Mouse (Mus musculus): ENCODE results near the gene Olfr695. TPM values are rescaled to one million over a fixed set of nuclear protein-coding genes. Genes with fewer than 3 reads are reported as not detected.

Olfr695 gene
- polyA plus RNA-seq, 1 experiment from 2014 or later, result not detected

- Histone ChIP-seq H3K27me3 (replicated peaks) (no peaks in the 10 kb centered on the region), H3K9me3 (replicated peaks) (no peaks in the 10 kb centered on the region), H3K4me1 (replicated peaks) (no peaks in the 10 kb centered on the region), H3K36me3 (no peaks in the 10 kb centered on the region), H3K4me3 (no peak overlapping the region), H3K9ac (no peak overlapping the region), H3K4me2 (no peak overlapping the region), H3K27ac (ENCODE audit: poor library complexity, severe bottlenecking) (no peak overlapping the region)
- 56% methylated on average over 3 of the region's 3 CpGs for WGBS
- ATAC-seq (ENCODE audit: insufficient number of reproducible peaks, low FRiP score), result no peak
These were observed 23.2 kb downstream of the Olfr695 start for GRCm38 (mm10) chr7:106692976-106693375.

- Histone ChIP-seq H3K9ac (no peak within 1 kb of the TSS), H3K4me1 (replicated peaks) (no peaks in the 10 kb centered on the region), H3K4me3 (no peak within 1 kb of the TSS), H3K36me3 (no peaks in the 10 kb centered on the region), H3K27me3 (replicated peaks) (no peaks in the 10 kb centered on the region), H3K4me2 (no peak within 1 kb of the TSS), H3K27ac (ENCODE audit: poor library complexity, severe bottlenecking) (no peak within 1 kb of the TSS), H3K9me3 (replicated peaks) (no peaks in the 10 kb centered on the region)
- ATAC-seq (ENCODE audit: insufficient number of reproducible peaks, low FRiP score), result no peak
- WGBS, result 86% methylated on average over 1 of the region's 1 CpGs
These were observed 24.5 kb downstream of the Olfr695 start, which contains the start of gene Olfr694 for GRCm38 (mm10) chr7:106691714-106692113. TSS of gene Olfr694 (minus strand) at chr7:106691814.

GRCm38 (mm10) chr7:106685382-106685781, 30.8 kb downstream of the Olfr695 start:
- Histone ChIP-seq H3K27ac (ENCODE audit: poor library complexity, severe bottlenecking) (no peak overlapping the region), H3K36me3 (no peaks in the 10 kb centered on the region), H3K9me3 (replicated peaks) (no peaks in the 10 kb centered on the region), H3K27me3 (replicated peaks) (no peaks in the 10 kb centered on the region), H3K4me2 (no peak overlapping the region), H3K9ac (no peak overlapping the region), H3K4me1 (replicated peaks) (no peaks in the 10 kb centered on the region), H3K4me3 (no peak overlapping the region)
- 77% methylated on average over 2 of the region's 2 CpGs for WGBS
- ATAC-seq (ENCODE audit: insufficient number of reproducible peaks, low FRiP score), result no peak

GRCm38 (mm10) chr7:106680484-106680883, 35.7 kb downstream of the Olfr695 start, which contains the start of gene Olfr693:
TSS of gene Olfr693 (minus strand) at chr7:106680584.
- H3K4me2 ChIP-seq, result no peak within 1 kb of the TSS
- H3K36me3 ChIP-seq, result no peaks in the 10 kb centered on the region
- H3K27ac ChIP-seq (ENCODE audit: poor library complexity, severe bottlenecking), result no peak within 1 kb of the TSS
- H3K4me1 ChIP-seq (replicated peaks), result no peaks in the 10 kb centered on the region
- H3K4me3 ChIP-seq, result no peak within 1 kb of the TSS
- no peak within 1 kb of the TSS for H3K9ac ChIP-seq
- H3K9me3 ChIP-seq (replicated peaks), result no peaks in the 10 kb centered on the region
- ATAC-seq (ENCODE audit: insufficient number of reproducible peaks, low FRiP score), result no peak
- H3K27me3 ChIP-seq (replicated peaks), result no peaks in the 10 kb centered on the region

Other genes starting within 250 kb of the Olfr695 start
- not detected in 2 replicates for gene Olfr693, start 35.8 kb downstream of the Olfr695 start, polyA plus RNA-seq (2016; fragmentation: Nextera tagmentation; extraction: Ambion mirVana)
- gene Olfr694, start 24.6 kb downstream of the Olfr695 start, polyA plus RNA-seq (2016; fragmentation: Nextera tagmentation; extraction: Ambion mirVana), result not detected in 2 replicates
- not detected in 2 replicates for gene Olfr697, start 26.0 kb upstream of the Olfr695 start, polyA plus RNA-seq (2016; fragmentation: Nextera tagmentation; extraction: Ambion mirVana)
- gene Olfr698, start 39.0 kb upstream of the Olfr695 start, polyA plus RNA-seq (2016; fragmentation: Nextera tagmentation; extraction: Ambion mirVana), result not detected in 2 replicates
- gene Olfr699, start 76.8 kb upstream of the Olfr695 start, polyA plus RNA-seq (2016; fragmentation: Nextera tagmentation; extraction: Ambion mirVana), result not detected in 2 replicates
- not detected in 2 replicates for gene Olfr700, start 92.4 kb upstream of the Olfr695 start, polyA plus RNA-seq (2016; fragmentation: Nextera tagmentation; extraction: Ambion mirVana)
- not detected in 2 replicates for gene Olfr701, start 97.7 kb upstream of the Olfr695 start, polyA plus RNA-seq (2016; fragmentation: Nextera tagmentation; extraction: Ambion mirVana)
- not detected in 2 replicates for gene Olfr702, start 117.5 kb upstream of the Olfr695 start, polyA plus RNA-seq (2016; fragmentation: Nextera tagmentation; extraction: Ambion mirVana)
- not detected in 2 replicates for gene Olfr703, start 127.0 kb upstream of the Olfr695 start, polyA plus RNA-seq (2016; fragmentation: Nextera tagmentation; extraction: Ambion mirVana)
- not detected in 2 replicates for gene Olfr704, start 146.8 kb upstream of the Olfr695 start, polyA plus RNA-seq (2016; fragmentation: Nextera tagmentation; extraction: Ambion mirVana)
- gene Olfr705, start 160.5 kb upstream of the Olfr695 start, polyA plus RNA-seq (2016; fragmentation: Nextera tagmentation; extraction: Ambion mirVana), result not detected in 2 replicates
- not detected in 2 replicates for gene Olfr706, start 171.8 kb upstream of the Olfr695 start, polyA plus RNA-seq (2016; fragmentation: Nextera tagmentation; extraction: Ambion mirVana)
- not detected in 2 replicates for gene Olfr707, start 184.8 kb upstream of the Olfr695 start, polyA plus RNA-seq (2016; fragmentation: Nextera tagmentation; extraction: Ambion mirVana)
- not detected in 2 replicates for gene Olfr1532-ps1, start 191.6 kb upstream of the Olfr695 start, polyA plus RNA-seq (2016; fragmentation: Nextera tagmentation; extraction: Ambion mirVana)
- not detected in 2 replicates for gene Olfr709-ps1, start 215.8 kb upstream of the Olfr695 start, polyA plus RNA-seq (2016; fragmentation: Nextera tagmentation; extraction: Ambion mirVana)
- gene Olfr710, start 231.9 kb upstream of the Olfr695 start, polyA plus RNA-seq (2016; fragmentation: Nextera tagmentation; extraction: Ambion mirVana), result not detected in 2 replicates
- not detected in 2 replicates for gene Olfr6, start 247.5 kb upstream of the Olfr695 start, polyA plus RNA-seq (2016; fragmentation: Nextera tagmentation; extraction: Ambion mirVana)